ENCODE assay signal across 34 mouse cellular contexts in the genomic region with DNA sequence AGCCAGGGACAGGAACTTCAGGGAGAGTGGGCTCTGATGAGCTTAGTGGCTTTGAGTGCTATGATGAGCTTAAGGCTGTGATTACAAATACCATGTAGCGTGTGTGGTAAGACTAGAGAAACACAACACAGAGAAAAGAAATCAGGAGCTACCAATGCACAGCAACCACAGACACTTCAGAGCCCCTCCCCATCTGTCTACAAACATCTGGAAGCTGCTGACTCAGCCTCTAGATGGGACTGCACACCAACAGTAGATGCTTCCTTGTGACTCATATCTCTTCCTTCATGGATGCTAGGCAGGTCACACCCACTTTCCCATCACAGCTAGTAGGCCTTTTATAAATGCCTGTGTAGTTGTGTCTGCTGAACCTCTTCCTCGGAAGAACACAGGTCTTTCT. TPM values are rescaled to one million over a fixed set of nuclear protein-coding genes. Genes with fewer than 3 reads are reported as not detected.
A peak's percentile ranks its signal among the peaks of the same experiment; 100 is the strongest.
DNase-seq lines count a peak whose midpoint lies in the region; ATAC-seq and TF ChIP-seq lines count a peak whose summit lies in the region.
"Had no signal": no experiment of that assay in that cellular context is flagged by ENCODE, and none has a peak within 500 bp of the region (broad histone marks: within the 10 kb centered on the region; RNA-seq: fewer than 3 reads in every experiment).

No protein-coding gene starts in this region.

- peak overlapping the region; percentile 76 for H3K27ac ChIP-seq in liver, embryonic 12.5 days
- no peak overlapping the region for H3K27ac ChIP-seq in liver, postnatal 0 days (ENCODE audit: low read depth)
- no peak overlapping the region for H3K27ac ChIP-seq in forebrain, embryonic 12.5 days
- H3K27ac ChIP-seq: embryonic facial prominence, embryonic 10.5 days; embryonic facial prominence, embryonic 15.5 days; heart, embryonic 10.5 days; heart, embryonic 15.5 days; hindbrain, embryonic 12.5 days; hindbrain, postnatal 0 days; intestine, embryonic 15.5 days; left cerebral cortex, adult 2 months; limb, embryonic 13.5 days; midbrain, embryonic 10.5 days; neural tube, embryonic 12.5 days; stomach, embryonic 15.5 days had no signal

- no peaks in the 10 kb centered on the region for H3K36me3 ChIP-seq in liver, embryonic 12.5 days
- no peaks in the 10 kb centered on the region; the same call in 1 of the 2 replicates for H3K36me3 ChIP-seq in liver, postnatal 0 days (replicated peaks; ENCODE audit: insufficient read depth, low read length)
- H3K36me3 ChIP-seq in forebrain, embryonic 12.5 days (replicated peaks): no peaks in the 10 kb centered on the region
- H3K36me3 ChIP-seq: embryonic facial prominence, embryonic 10.5 days; embryonic facial prominence, embryonic 15.5 days; G1E; heart, embryonic 10.5 days; heart, embryonic 15.5 days; hindbrain, embryonic 12.5 days; intestine, embryonic 15.5 days; limb, embryonic 13.5 days; midbrain, embryonic 10.5 days; neural tube, embryonic 12.5 days; stomach, embryonic 15.5 days had no signal

- TF ChIP-seq EP300 in liver, postnatal 0 days (IDR thresholded peaks at IDR 0.05; ENCODE audit: low read depth): no peak

- H3K4me2 ChIP-seq in liver, embryonic 12.5 days: no peak overlapping the region
- H3K4me2 ChIP-seq in liver, postnatal 0 days (ENCODE audit: low read depth, low read length): no peak overlapping the region
- no peak overlapping the region for H3K4me2 ChIP-seq in forebrain, embryonic 12.5 days
- H3K4me2 ChIP-seq: embryonic facial prominence, embryonic 15.5 days; heart, embryonic 15.5 days; hindbrain, embryonic 12.5 days; intestine, embryonic 15.5 days; limb, embryonic 13.5 days; neural tube, embryonic 12.5 days; stomach, embryonic 15.5 days had no signal

- no peak overlapping the region for H3K4me3 ChIP-seq in liver, embryonic 12.5 days
- H3K4me3 ChIP-seq in liver, postnatal 0 days (ENCODE audit: low read depth, low read length): no peak overlapping the region
- no peak overlapping the region for H3K4me3 ChIP-seq in forebrain, embryonic 12.5 days (replicated peaks)
- H3K4me3 ChIP-seq: embryonic facial prominence, embryonic 10.5 days; embryonic facial prominence, embryonic 15.5 days; heart, embryonic 10.5 days; heart, embryonic 15.5 days; hindbrain, embryonic 12.5 days; intestine, embryonic 15.5 days; left cerebral cortex, adult 2 months; limb, embryonic 13.5 days; midbrain, embryonic 10.5 days; myocyte; neural tube, embryonic 12.5 days; stomach, embryonic 15.5 days had no signal

- peaks cover 34% of the 10 kb centered on the region for H3K27me3 ChIP-seq in liver, embryonic 12.5 days (replicated peaks)
- H3K27me3 ChIP-seq in liver, postnatal 0 days (ENCODE audit: insufficient read depth, low read length): 0 out of 2 replicates have a peak, but pooled peaks cover 4% of the 10 kb centered on the region
- peaks cover 11% of the 10 kb centered on the region for H3K27me3 ChIP-seq in forebrain, embryonic 12.5 days
- H3K27me3 ChIP-seq: embryonic facial prominence, embryonic 15.5 days; hindbrain, embryonic 12.5 days; intestine, embryonic 15.5 days; stomach, embryonic 15.5 days had no signal

- no peaks in the 10 kb centered on the region for H3K9me3 ChIP-seq in liver, embryonic 12.5 days (replicated peaks)
- H3K9me3 ChIP-seq in liver, postnatal 0 days (ENCODE audit: low read length): no peaks in the 10 kb centered on the region
- no peaks in the 10 kb centered on the region for H3K9me3 ChIP-seq in forebrain, embryonic 12.5 days
- H3K9me3 ChIP-seq: embryonic facial prominence, embryonic 10.5 days; embryonic facial prominence, embryonic 15.5 days; G1E; heart, embryonic 10.5 days; heart, embryonic 15.5 days; hindbrain, embryonic 12.5 days; intestine, embryonic 15.5 days; limb, embryonic 13.5 days; midbrain, embryonic 10.5 days; neural tube, embryonic 12.5 days; stomach, embryonic 15.5 days had no signal

- peaks cover 76% of the 10 kb centered on the region for H3K4me1 ChIP-seq in liver, embryonic 12.5 days
- H3K4me1 ChIP-seq in liver, postnatal 0 days (ENCODE audit: insufficient read depth): peaks cover 25% of the 10 kb centered on the region
- H3K4me1 ChIP-seq in forebrain, embryonic 12.5 days: peaks cover 13% of the 10 kb centered on the region

- peak; percentile 5 for DNase-seq in 416B (ENCODE audit: low read depth)
- DNase-seq in NIH3T3 (ENCODE audit: low read depth): peak; percentile 51
- DNase-seq in liver, postnatal 0 days: no peak
- DNase-seq in layer of hippocampus, adult 11-12 months (ENCODE audit: low spot score): no peak
- no peak for DNase-seq in right cerebral cortex, postnatal 25 days
- DNase-seq: adrenal gland, postnatal 14 days; cerebellum, adult 2 months; cerebellum, postnatal 25 days; gastrocnemius, postnatal 14 days; heart, adult 11 months; heart, postnatal 36 days; kidney, adult 9 months; kidney, postnatal 10 days; lung, adult 2 months; lung, postnatal 14 days; thymus, postnatal 25 days had no signal

- TF ChIP-seq CTCF in liver, postnatal 0 days (IDR thresholded peaks at IDR 0.05; ENCODE audit: low read depth): no peak

- WGBS in liver, embryonic 12.5 days (ENCODE audit: insufficient replicate concordance): 84% methylated on average over 2 of the region's 2 CpGs
- 81% methylated on average over 2 of the region's 2 CpGs for WGBS in liver, postnatal 0 days (ENCODE audit: insufficient replicate concordance)
- 95% methylated on average over 2 of the region's 2 CpGs for WGBS in forebrain, embryonic 12.5 days

- H3K9ac ChIP-seq in liver, embryonic 12.5 days: no peak overlapping the region
- H3K9ac ChIP-seq in liver, postnatal 0 days (replicated peaks): no peak overlapping the region
- H3K9ac ChIP-seq in forebrain, embryonic 12.5 days: no peak overlapping the region
- H3K9ac ChIP-seq: embryonic facial prominence, embryonic 15.5 days; heart, embryonic 15.5 days; hindbrain, embryonic 12.5 days; intestine, embryonic 15.5 days; limb, embryonic 13.5 days; neural tube, embryonic 12.5 days; stomach, embryonic 15.5 days had no signal

- peak; percentile 58 for ATAC-seq in liver, embryonic 12.5 days
- ATAC-seq in liver, postnatal 0 days: 0 out of 2 replicates have a peak, but pooled peaks have one; percentile 23
- ATAC-seq in forebrain, embryonic 12.5 days (ENCODE audit: low FRiP score): no peak
- ATAC-seq: forebrain, embryonic 14.5 days; hindbrain, postnatal 0 days; intestine, embryonic 15.5 days; midbrain, embryonic 16.5 days had no signal

RNA-seq across cellular contexts. Expression of gene Fcnb, which starts 17.2 kb away (rescaled TPM):
- 6.0 and 8.5 TPM in 2 replicates for polyA plus RNA-seq in liver, embryonic 12.5 days (2016; fragmentation: Nextera tagmentation; extraction: Ambion mirVana)
- 56.1 and 57.0 TPM in 2 replicates for polyA plus RNA-seq in liver, postnatal 0 days (2015; fragmentation: Nextera tagmentation; extraction: Ambion mirVana)
- polyA plus RNA-seq in forebrain, embryonic 12.5 days (2016; fragmentation: Nextera tagmentation; extraction: Ambion mirVana): 0.29 TPM in 1 of 2 replicates, not detected in the other
- polyA plus RNA-seq: cerebellum, adult 2 months; embryonic facial prominence, embryonic 10.5 days; forebrain, embryonic 14.5 days; G1E; heart, embryonic 10.5 days; hindbrain, postnatal 0 days; limb, embryonic 13.5 days; midbrain, embryonic 10.5 days; midbrain, embryonic 16.5 days; myocyte had no signal

Comparison
In these comparisons a context has a peak if more than half of its experiments do, and no peak if none do; other contexts are left out.
1. DNase-seq: peak in 416B (single experiment) and NIH3T3 (single experiment); none in liver, postnatal 0 days (single experiment), layer of hippocampus, adult 11-12 months (single experiment) and right cerebral cortex, postnatal 25 days (single experiment).